Comparison of ENCODE assay signal across 11 mouse cellular contexts in genomic region chr7:74065449-74066099, GRCm38 (mm10). TPM values are rescaled to one million over a fixed set of nuclear protein-coding genes. Genes with fewer than 3 reads are reported as not detected.
DNase-seq lines count a peak whose midpoint lies in the region; ATAC-seq and TF ChIP-seq lines count a peak whose summit lies in the region.
"Had no signal": no experiment of that assay in that cellular context is flagged by ENCODE, and none has a peak within 500 bp of the region (broad histone marks: within the 10 kb centered on the region; RNA-seq: fewer than 3 reads in every experiment).

No protein-coding gene starts in this region.

- no peak for ATAC-seq in forebrain, embryonic 14.5 days
- no peak for ATAC-seq in embryonic facial prominence, embryonic 13.5 days (ENCODE audit: insufficient number of reproducible peaks, insufficient read depth, low FRiP score, low TSS enrichment, low read depth)
- peak; percentile 74 for ATAC-seq in limb, embryonic 14.5 days (ENCODE audit: low FRiP score, low read depth)
- ATAC-seq in hindbrain, embryonic 16.5 days: no peak
- ATAC-seq: intestine, embryonic 15.5 days had no signal

- no peak overlapping the region for H3K4me2 ChIP-seq in forebrain, embryonic 14.5 days (ENCODE audit: low read length)
- no peak overlapping the region for H3K4me2 ChIP-seq in embryonic facial prominence, embryonic 13.5 days
- H3K4me2 ChIP-seq in limb, embryonic 14.5 days (replicated peaks; ENCODE audit: low read depth, low read length, severe bottlenecking): no peak overlapping the region
- H3K4me2 ChIP-seq in hindbrain, embryonic 16.5 days (ENCODE audit: low read length): no peak overlapping the region
- H3K4me2 ChIP-seq: intestine, embryonic 15.5 days; stomach, embryonic 15.5 days had no signal

- no peaks in the 10 kb centered on the region for H3K9me3 ChIP-seq in forebrain, embryonic 10.5 days
- H3K9me3 ChIP-seq in forebrain, embryonic 14.5 days (replicated peaks; ENCODE audit: control insufficient read depth, low read length): no peaks in the 10 kb centered on the region
- H3K9me3 ChIP-seq in embryonic facial prominence, embryonic 13.5 days: no peaks in the 10 kb centered on the region
- H3K9me3 ChIP-seq in limb, embryonic 14.5 days (ENCODE audit: control insufficient read depth, low read length): no peaks in the 10 kb centered on the region
- no peaks in the 10 kb centered on the region for H3K9me3 ChIP-seq in hindbrain, embryonic 16.5 days (ENCODE audit: control insufficient read depth, low read length)
- H3K9me3 ChIP-seq: intestine, embryonic 15.5 days; stomach, embryonic 15.5 days had no signal

- 0 out of 2 replicates have a peak overlapping the region, but pooled peaks have one; percentile 40 for H3K27ac ChIP-seq in forebrain, embryonic 10.5 days
- no peak overlapping the region for H3K27ac ChIP-seq in forebrain, embryonic 14.5 days (ENCODE audit: low read depth, low read length)
- peak overlapping the region; percentile 24; the same call in 1 of the 2 replicates for H3K27ac ChIP-seq in embryonic facial prominence, embryonic 13.5 days
- no peak overlapping the region for H3K27ac ChIP-seq in kidney, adult 2 months (ENCODE audit: insufficient read depth, low read depth, low read length)
- H3K27ac ChIP-seq in limb, embryonic 14.5 days (replicated peaks; ENCODE audit: low read depth, low read length): peak overlapping the region; percentile 58
- no peak overlapping the region for H3K27ac ChIP-seq in hindbrain, embryonic 16.5 days (ENCODE audit: low read depth, low read length)
- H3K27ac ChIP-seq: intestine, embryonic 15.5 days; stomach, embryonic 15.5 days had no signal

- no peaks in the 10 kb centered on the region for H3K36me3 ChIP-seq in forebrain, embryonic 10.5 days (replicated peaks)
- H3K36me3 ChIP-seq in forebrain, embryonic 14.5 days (ENCODE audit: control insufficient read depth, insufficient read depth, low read length): no peaks in the 10 kb centered on the region
- no peaks in the 10 kb centered on the region for H3K36me3 ChIP-seq in embryonic facial prominence, embryonic 13.5 days
- no peaks in the 10 kb centered on the region for H3K36me3 ChIP-seq in kidney, adult 2 months (ENCODE audit: control insufficient read depth, insufficient read depth, low read length)
- H3K36me3 ChIP-seq in limb, embryonic 14.5 days (ENCODE audit: control insufficient read depth, insufficient read depth, low read length): no peaks in the 10 kb centered on the region
- no peaks in the 10 kb centered on the region for H3K36me3 ChIP-seq in hindbrain, embryonic 16.5 days (ENCODE audit: control insufficient read depth, insufficient read depth, low read length)
- H3K36me3 ChIP-seq: intestine, embryonic 15.5 days; stomach, embryonic 15.5 days had no signal

- H3K27me3 ChIP-seq in forebrain, embryonic 10.5 days (ENCODE audit: poor library complexity, severe bottlenecking): peaks cover 3% of the 10 kb centered on the region; the same call in 1 of the 2 replicates
- no peaks in the 10 kb centered on the region for H3K27me3 ChIP-seq in forebrain, embryonic 14.5 days (replicated peaks; ENCODE audit: control insufficient read depth, insufficient read depth, low read length)
- no peaks in the 10 kb centered on the region for H3K27me3 ChIP-seq in embryonic facial prominence, embryonic 13.5 days
- H3K27me3 ChIP-seq in kidney, adult 2 months (replicated peaks; ENCODE audit: control insufficient read depth, insufficient read depth, low read length): no peaks in the 10 kb centered on the region
- no peaks in the 10 kb centered on the region for H3K27me3 ChIP-seq in limb, embryonic 14.5 days (ENCODE audit: control insufficient read depth, insufficient read depth, low read length)
- H3K27me3 ChIP-seq in hindbrain, embryonic 16.5 days (replicated peaks; ENCODE audit: control insufficient read depth, insufficient read depth, low read length): no peaks in the 10 kb centered on the region
- H3K27me3 ChIP-seq: intestine, embryonic 15.5 days; stomach, embryonic 15.5 days had no signal

- DNase-seq in forebrain, embryonic 10.5 days (ENCODE audit: extremely low spot score, low spot score): no peak
- no peak for DNase-seq in forebrain, embryonic 14.5 days (ENCODE audit: low spot score)
- DNase-seq in kidney, adult 2 months: peak; percentile 29
- DNase-seq in limb, embryonic 14.5 days (ENCODE audit: low spot score): peak; percentile 65
- no peak for DNase-seq in spleen, adult 12 weeks (ENCODE audit: low spot score)
- DNase-seq in ovary, adult 18-20 months (ENCODE audit: low spot score): no peak
- DNase-seq: cerebellum, postnatal 25 days had no signal

- no peak overlapping the region for H3K4me3 ChIP-seq in forebrain, embryonic 10.5 days
- no peak overlapping the region for H3K4me3 ChIP-seq in forebrain, embryonic 14.5 days (ENCODE audit: low read depth, low read length)
- H3K4me3 ChIP-seq in embryonic facial prominence, embryonic 13.5 days: no peak overlapping the region
- no peak overlapping the region for H3K4me3 ChIP-seq in kidney, adult 2 months (ENCODE audit: insufficient read depth, low read depth, low read length)
- H3K4me3 ChIP-seq in limb, embryonic 14.5 days (replicated peaks; ENCODE audit: low read length): no peak overlapping the region
- no peak overlapping the region for H3K4me3 ChIP-seq in hindbrain, embryonic 16.5 days (ENCODE audit: low read length)
- H3K4me3 ChIP-seq: intestine, embryonic 15.5 days; stomach, embryonic 15.5 days had no signal

- peaks cover 21% of the 10 kb centered on the region for H3K4me1 ChIP-seq in forebrain, embryonic 10.5 days
- H3K4me1 ChIP-seq in forebrain, embryonic 14.5 days (ENCODE audit: control insufficient read depth, insufficient read depth, low read length): no peaks in the 10 kb centered on the region
- peaks cover 18% of the 10 kb centered on the region; the same call in 1 of the 2 replicates for H3K4me1 ChIP-seq in embryonic facial prominence, embryonic 13.5 days
- H3K4me1 ChIP-seq in kidney, adult 2 months (ENCODE audit: control insufficient read depth, insufficient read depth, low read length): no peaks in the 10 kb centered on the region
- peaks cover 12% of the 10 kb centered on the region for H3K4me1 ChIP-seq in limb, embryonic 14.5 days (ENCODE audit: control insufficient read depth, insufficient read depth, low read length)
- peaks cover 4% of the 10 kb centered on the region for H3K4me1 ChIP-seq in hindbrain, embryonic 16.5 days (ENCODE audit: control insufficient read depth, insufficient read depth, low read depth, low read length)
- H3K4me1 ChIP-seq: intestine, embryonic 15.5 days had no signal

- WGBS in forebrain, embryonic 10.5 days: 67% methylated on average over 4 of the region's 4 CpGs
- WGBS in forebrain, embryonic 14.5 days: 68% methylated on average over 4 of the region's 4 CpGs
- WGBS in embryonic facial prominence, embryonic 13.5 days: 27% methylated on average over 4 of the region's 4 CpGs
- WGBS in kidney, adult 2 months: 10% methylated on average over 4 of the region's 4 CpGs
- 25% methylated on average over 4 of the region's 4 CpGs for WGBS in limb, embryonic 14.5 days
- WGBS in hindbrain, embryonic 16.5 days: 52% methylated on average over 4 of the region's 4 CpGs

- TF ChIP-seq POLR2A in kidney, adult 2 months (IDR thresholded peaks at IDR 0.05; ENCODE audit: low read depth, low read length): no peak
- TF ChIP-seq POLR2A in limb, embryonic 14.5 days (IDR thresholded peaks at IDR 0.05; ENCODE audit: borderline replicate concordance, extremely low read depth, insufficient read depth, insufficient read length): no peak

- no peak overlapping the region for H3K9ac ChIP-seq in forebrain, embryonic 14.5 days (ENCODE audit: low read length)
- no peak overlapping the region for H3K9ac ChIP-seq in embryonic facial prominence, embryonic 13.5 days
- H3K9ac ChIP-seq in limb, embryonic 14.5 days (ENCODE audit: low read depth, low read length, severe bottlenecking): no peak overlapping the region
- no peak overlapping the region for H3K9ac ChIP-seq in hindbrain, embryonic 16.5 days (ENCODE audit: low read depth, low read length)
- H3K9ac ChIP-seq: intestine, embryonic 15.5 days; stomach, embryonic 15.5 days had no signal

- TF ChIP-seq CTCF in kidney, adult 2 months (conservative IDR thresholded peaks at IDR 0.05; ENCODE audit: insufficient read depth, insufficient read length, low read depth, low read length): no peak

RNA-seq across cellular contexts. Expression of gene St8sia2, which starts 52.1 kb away (rescaled TPM):
- polyA plus RNA-seq in forebrain, embryonic 10.5 days (2016; fragmentation: Nextera tagmentation; extraction: Ambion mirVana): 11.4 and 12.4 TPM in 2 replicates
- 72.5 and 92.1 TPM in 2 replicates for polyA plus RNA-seq in forebrain, embryonic 14.5 days (2014; fragmentation: Nextera tagmentation; extraction: Ambion mirVana)
- polyA plus RNA-seq in embryonic facial prominence, embryonic 13.5 days (2015; fragmentation: Nextera tagmentation; extraction: Ambion mirVana): 17.0 and 18.2 TPM in 2 replicates
- polyA plus RNA-seq in kidney, adult 2 months (2012; rRNA removed): 0.24 and 0.31 TPM in 2 replicates
- 17.2 and 21.2 TPM in 2 replicates for polyA plus RNA-seq in limb, embryonic 14.5 days (2012; rRNA removed)
- polyA plus RNA-seq in limb, embryonic 14.5 days (2014; fragmentation: Nextera tagmentation; extraction: Ambion mirVana): 18.0 and 22.3 TPM in 2 replicates
- polyA plus RNA-seq in hindbrain, embryonic 16.5 days (2015; fragmentation: Nextera tagmentation; extraction: Ambion mirVana): 67.8 and 96.2 TPM in 2 replicates

Comparison
In these comparisons a context has a peak if more than half of its experiments do, and no peak if none do; other contexts are left out.
1. H3K27ac ChIP-seq: peak in forebrain, embryonic 10.5 days (single experiment), embryonic facial prominence, embryonic 13.5 days (single experiment) and limb, embryonic 14.5 days (single experiment); none in forebrain, embryonic 14.5 days (single experiment), kidney, adult 2 months (single experiment) and hindbrain, embryonic 16.5 days (single experiment).
2. DNase-seq: peak in kidney, adult 2 months (single experiment) and limb, embryonic 14.5 days (single experiment); none in forebrain, embryonic 10.5 days (single experiment), forebrain, embryonic 14.5 days (single experiment), spleen, adult 12 weeks (single experiment) and ovary, adult 18-20 months (single experiment).